Mouse (Mus musculus) midbrain, embryonic 11.5 days (tissue): ENCODE measurements at regions not wholly inside any gene's neighbourhood (a gene's known extent, or its start where the extent isn't known, plus 50 kb on each side); places are given as distances from the start of the nearest gene placed in this dataset.

Experiments
- ATAC-seq: fragments of 200-750 bp; cut with Nextera tagmentation; 2 replicates; pipeline ENCODE4 v1.8.0; 2017; ENCODE audit warnings: moderate TSS enrichment, moderate library complexity; ENCODE audit not compliant: low FRiP score
- DNase-seq: peaks from one replicate; pipeline ENCODE4 v3.0.0; 2015; ENCODE audit warnings: low spot score; ENCODE audit errors: missing footprints
- H3K27ac ChIP-seq: fragments of 300-500 bp; sonication (generic); 2 replicates; pipeline ENCODE4 v1.5.1; 2014; ENCODE audit warnings: low read depth, low read length
- H3K27me3 ChIP-seq: fragments of 300-500 bp; sonication (generic); 2 replicates; pipeline ENCODE4 v1.6.1; 2014; ENCODE audit warnings: mild to moderate bottlenecking, low read length, moderate library complexity, mixed read lengths; ENCODE audit not compliant: control insufficient read depth, insufficient read depth
- H3K36me3 ChIP-seq: fragments of 300-500 bp; sonication (generic); 2 replicates; pipeline ENCODE4 v1.6.1; 2014; ENCODE audit warnings: mild to moderate bottlenecking, low read length, moderate library complexity, mixed read lengths; ENCODE audit not compliant: control insufficient read depth, insufficient read depth
- H3K4me1 ChIP-seq: fragments of 300-500 bp; sonication (generic); 2 replicates; pipeline ENCODE4 v1.6.1; 2014; ENCODE audit warnings: low read length; ENCODE audit not compliant: control insufficient read depth, insufficient read depth
- H3K4me2 ChIP-seq: fragments of 300-500 bp; sonication (generic); 2 replicates; pipeline ENCODE4 v1.6.1; 2014; ENCODE audit warnings: mild to moderate bottlenecking, moderate library complexity
- H3K4me3 ChIP-seq: fragments of 300-500 bp; sonication (generic); 2 replicates; pipeline ENCODE4 v1.5.1; 2014; ENCODE audit warnings: low read depth, low read length
- H3K9ac ChIP-seq: fragments of 300-500 bp; sonication (generic); 2 replicates; pipeline ENCODE4 v1.6.1; 2014; ENCODE audit warnings: low read length
- H3K9me3 ChIP-seq: fragments of 300-500 bp; sonication (generic); 2 replicates; pipeline ENCODE4 v1.6.1; 2016; ENCODE audit warnings: low read length; ENCODE audit not compliant: control insufficient read depth
- WGBS: fragments of 180-500 bp; shearing (Covaris S2); extraction: QIAGEN DNeasy Blood & Tissue Kit; methylation state at CpG from one replicate; pipeline ENCODE4 v1.1.7; 2014; 5-methylcytosine and 5-hydroxymethylcytosine counted together

DNA sequence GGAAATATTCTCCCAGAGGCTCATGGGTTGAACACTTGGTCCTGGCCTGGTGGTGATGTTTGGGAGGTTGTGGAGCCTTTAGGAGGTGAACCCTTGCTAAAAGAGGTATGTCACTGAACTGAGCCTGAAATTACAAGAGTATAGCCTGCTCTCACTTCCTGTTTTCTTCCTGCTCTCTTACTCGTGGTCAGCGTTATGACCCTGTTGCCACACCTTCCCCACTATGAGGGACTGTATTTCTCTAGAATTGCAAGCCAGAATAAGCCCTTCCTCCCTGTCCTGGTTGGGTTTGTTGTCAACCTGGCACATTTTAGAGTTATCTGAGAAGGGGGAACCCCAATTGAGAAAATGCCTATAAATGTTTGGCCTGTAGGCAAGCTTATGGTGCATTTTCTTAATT, 674.1 kb downstream of the Epm2a start:
- DNase-seq (no peak), ATAC-seq (no peak)
- H3K27me3 ChIP-seq = no peaks in the 10 kb centered on the region
- no peaks in the 10 kb centered on the region for H3K9me3 ChIP-seq
- H3K9ac ChIP-seq = no peak overlapping the region
- no peaks in the 10 kb centered on the region for H3K36me3 ChIP-seq
- H3K4me1 ChIP-seq = no peaks in the 10 kb centered on the region
- H3K4me2 ChIP-seq = no peak overlapping the region
- H3K4me3 ChIP-seq = no peak overlapping the region
- 77% methylated on average over 2 of the region's 2 CpGs for WGBS
- no peak overlapping the region for H3K27ac ChIP-seq

DNA sequence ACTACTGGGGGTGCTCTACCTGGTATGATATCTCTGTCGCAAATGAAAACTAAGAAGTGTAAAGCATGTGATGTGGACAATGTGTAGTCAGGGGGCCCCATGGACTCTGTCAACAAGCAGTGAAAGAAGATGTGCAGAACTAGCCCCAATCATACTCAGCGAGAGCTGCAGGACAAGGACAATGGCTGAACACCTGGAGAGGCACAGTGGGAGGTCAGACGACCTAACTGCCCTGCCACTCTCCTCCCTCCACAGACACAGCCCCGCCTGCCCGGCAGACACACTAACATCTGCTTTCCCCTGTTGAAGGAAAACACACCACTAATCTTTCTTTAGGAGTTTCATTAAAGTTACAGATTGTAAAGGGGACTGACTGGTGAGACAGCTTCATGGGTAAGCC, 675.1 kb downstream of the Epm2a start:
- 24% methylated on average over 5 of the region's 5 CpGs for WGBS
- Histone ChIP-seq H3K27ac (no peak overlapping the region), H3K9me3 (no peaks in the 10 kb centered on the region), H3K4me1 (no peaks in the 10 kb centered on the region), H3K9ac (no peak overlapping the region), H3K36me3 (no peaks in the 10 kb centered on the region), H3K4me2 (no peak overlapping the region), H3K4me3 (no peak overlapping the region), H3K27me3 (no peaks in the 10 kb centered on the region)
- no peak for DNase-seq
- ATAC-seq = no peak

DNA sequence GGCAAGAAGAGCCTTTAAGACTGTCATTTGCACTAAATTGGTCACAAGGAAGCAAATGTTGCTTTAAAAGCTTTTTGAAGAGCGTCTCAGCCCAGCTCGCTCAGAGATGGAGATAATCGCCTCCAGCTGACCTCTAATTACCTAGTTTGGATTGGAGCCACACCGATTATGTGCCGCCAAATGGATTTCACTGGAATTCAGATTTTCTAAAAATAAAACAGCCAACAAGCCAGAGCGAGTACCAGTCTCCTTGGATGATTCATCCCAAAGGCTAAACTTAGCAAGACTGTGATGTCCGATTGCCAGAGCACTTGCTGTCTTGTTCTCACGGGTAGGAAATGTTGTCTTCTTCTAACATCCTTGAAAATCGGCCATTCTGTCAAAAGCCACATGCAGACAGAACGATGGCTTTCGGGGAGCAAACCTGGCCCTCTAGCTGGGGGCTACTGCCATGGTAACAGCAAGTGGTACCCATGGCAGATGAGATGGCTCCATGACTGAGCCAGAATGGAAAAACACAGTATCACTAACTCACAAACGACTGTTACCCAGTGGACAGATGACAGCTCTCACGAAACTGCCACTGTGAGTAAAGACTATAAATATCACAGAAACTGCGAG, 676.1 kb downstream of the Epm2a start:
- H3K4me2 ChIP-seq = no peak overlapping the region
- H3K4me1 ChIP-seq = no peaks in the 10 kb centered on the region
- 79% methylated on average over 14 of the region's 14 CpGs for WGBS
- no peak overlapping the region for H3K4me3 ChIP-seq
- no peak for DNase-seq
- H3K27me3 ChIP-seq = no peaks in the 10 kb centered on the region
- no peak for ATAC-seq
- no peaks in the 10 kb centered on the region for H3K9me3 ChIP-seq
- H3K27ac ChIP-seq = no peak overlapping the region
- H3K9ac ChIP-seq = no peak overlapping the region
- H3K36me3 ChIP-seq = no peaks in the 10 kb centered on the region

DNA sequence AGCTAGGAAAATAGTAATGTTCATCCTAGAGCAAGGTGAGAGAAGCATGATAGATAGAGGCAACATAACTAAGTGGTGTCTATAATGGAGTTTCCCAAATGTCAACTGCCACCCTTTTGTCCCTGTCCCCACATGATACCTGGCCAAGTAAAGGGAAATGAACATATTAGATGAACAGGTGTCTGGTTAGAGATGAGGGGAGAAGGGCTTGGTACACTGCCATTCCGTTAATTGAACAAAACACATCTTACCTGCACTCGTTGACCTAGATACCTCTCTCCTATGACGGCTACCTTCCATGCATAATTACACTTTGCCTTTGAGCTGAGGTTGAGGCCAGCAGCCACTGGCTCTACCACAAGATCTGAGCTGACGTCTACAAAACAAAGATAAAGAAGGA, 677.4 kb downstream of the Epm2a start:
- no peaks in the 10 kb centered on the region for H3K9me3 ChIP-seq
- no peaks in the 10 kb centered on the region for H3K4me1 ChIP-seq
- no peak overlapping the region for H3K4me2 ChIP-seq
- no peak overlapping the region for H3K27ac ChIP-seq
- H3K27me3 ChIP-seq = no peaks in the 10 kb centered on the region
- 89% methylated on average over 4 of the region's 4 CpGs for WGBS
- H3K36me3 ChIP-seq = no peaks in the 10 kb centered on the region
- DNase-seq = no peak
- ATAC-seq = no peak
- no peak overlapping the region for H3K4me3 ChIP-seq
- no peak overlapping the region for H3K9ac ChIP-seq

DNA sequence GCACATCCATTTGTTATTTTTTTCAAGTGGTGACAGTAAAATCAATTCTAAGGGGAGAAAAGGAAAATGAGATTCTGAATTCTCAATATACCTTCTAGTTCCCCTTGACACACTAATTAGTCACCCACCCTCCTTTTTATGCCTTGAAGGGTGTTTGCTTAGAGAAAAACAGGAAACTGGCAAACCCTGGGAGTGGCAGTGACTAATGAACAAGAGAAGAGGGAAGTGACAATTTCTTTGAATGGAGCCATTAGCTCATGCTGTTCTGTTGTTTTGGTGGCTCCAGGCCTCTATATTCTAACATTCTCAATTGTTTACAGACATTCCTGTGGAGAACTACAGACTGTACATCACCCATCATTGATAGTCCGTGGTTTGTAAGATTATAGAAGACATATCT, 692.0 kb downstream of the Epm2a start:
- DNase-seq (no peak), ATAC-seq (no peak)
- Histone ChIP-seq H3K27ac (no peak overlapping the region), H3K4me1 (no peaks in the 10 kb centered on the region), H3K4me3 (no peak overlapping the region), H3K27me3 (no peaks in the 10 kb centered on the region), H3K4me2 (no peak overlapping the region), H3K9ac (no peak overlapping the region), H3K36me3 (no peaks in the 10 kb centered on the region), H3K9me3 (no peaks in the 10 kb centered on the region)
- WGBS = 71% methylated on average over 1 of the region's 1 CpGs

DNA sequence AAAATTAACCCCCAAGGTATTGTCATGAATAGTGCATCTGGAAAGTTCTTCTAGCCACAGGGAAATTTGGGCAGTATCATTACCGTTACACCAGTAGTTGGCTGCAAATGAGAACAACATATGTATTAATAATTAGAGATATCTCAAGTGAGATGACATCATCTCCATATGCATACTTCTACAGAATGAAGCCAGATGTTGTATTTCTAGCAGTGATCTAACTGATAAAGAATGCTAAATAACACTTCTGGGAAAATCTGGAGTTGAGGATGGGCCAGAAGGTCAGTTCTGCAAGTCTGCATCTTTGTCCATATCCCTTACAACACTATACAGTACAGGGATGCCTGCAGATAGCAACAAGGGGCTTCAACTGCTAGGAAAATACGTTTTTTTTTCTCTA, 702.7 kb downstream of the Epm2a start:
- Histone ChIP-seq H3K27ac (no peak overlapping the region), H3K4me2 (no peak overlapping the region), H3K9me3 (no peaks in the 10 kb centered on the region), H3K9ac (no peak overlapping the region), H3K36me3 (no peaks in the 10 kb centered on the region), H3K4me3 (no peak overlapping the region), H3K4me1 (no peaks in the 10 kb centered on the region), H3K27me3 (no peaks in the 10 kb centered on the region)
- WGBS = 67% methylated on average over 2 of the region's 2 CpGs
- no peak for ATAC-seq
- DNase-seq = no peak

DNA sequence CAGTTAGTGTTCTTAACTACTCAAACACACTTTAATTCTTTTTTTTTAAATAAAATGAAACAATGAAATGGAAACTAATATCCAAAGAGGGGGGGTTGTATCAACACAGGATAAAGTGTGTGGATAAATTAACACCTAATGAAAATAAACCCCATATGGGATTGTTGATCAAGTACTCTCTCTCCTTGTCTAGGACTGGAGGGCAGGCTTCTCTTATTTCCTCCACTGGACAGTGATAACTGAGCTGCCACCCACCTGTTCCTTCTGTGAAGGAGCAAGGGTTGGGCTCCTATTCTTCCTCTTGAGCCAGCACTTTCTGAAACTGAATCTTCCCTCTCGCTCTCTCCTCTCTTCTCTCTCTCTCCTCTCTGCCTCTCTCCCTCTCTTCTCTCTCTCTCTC, 716.5 kb downstream of the Epm2a start:
- no peak overlapping the region for H3K4me3 ChIP-seq
- H3K9ac ChIP-seq = no peak overlapping the region
- no peaks in the 10 kb centered on the region for H3K27me3 ChIP-seq
- ATAC-seq (no peak), DNase-seq (no peak)
- H3K36me3 ChIP-seq = no peaks in the 10 kb centered on the region
- H3K27ac ChIP-seq = no peak overlapping the region
- no peaks in the 10 kb centered on the region for H3K4me1 ChIP-seq
- 95% methylated on average over 1 of the region's 1 CpGs for WGBS
- no peak overlapping the region for H3K4me2 ChIP-seq
- H3K9me3 ChIP-seq = no peaks in the 10 kb centered on the region

DNA sequence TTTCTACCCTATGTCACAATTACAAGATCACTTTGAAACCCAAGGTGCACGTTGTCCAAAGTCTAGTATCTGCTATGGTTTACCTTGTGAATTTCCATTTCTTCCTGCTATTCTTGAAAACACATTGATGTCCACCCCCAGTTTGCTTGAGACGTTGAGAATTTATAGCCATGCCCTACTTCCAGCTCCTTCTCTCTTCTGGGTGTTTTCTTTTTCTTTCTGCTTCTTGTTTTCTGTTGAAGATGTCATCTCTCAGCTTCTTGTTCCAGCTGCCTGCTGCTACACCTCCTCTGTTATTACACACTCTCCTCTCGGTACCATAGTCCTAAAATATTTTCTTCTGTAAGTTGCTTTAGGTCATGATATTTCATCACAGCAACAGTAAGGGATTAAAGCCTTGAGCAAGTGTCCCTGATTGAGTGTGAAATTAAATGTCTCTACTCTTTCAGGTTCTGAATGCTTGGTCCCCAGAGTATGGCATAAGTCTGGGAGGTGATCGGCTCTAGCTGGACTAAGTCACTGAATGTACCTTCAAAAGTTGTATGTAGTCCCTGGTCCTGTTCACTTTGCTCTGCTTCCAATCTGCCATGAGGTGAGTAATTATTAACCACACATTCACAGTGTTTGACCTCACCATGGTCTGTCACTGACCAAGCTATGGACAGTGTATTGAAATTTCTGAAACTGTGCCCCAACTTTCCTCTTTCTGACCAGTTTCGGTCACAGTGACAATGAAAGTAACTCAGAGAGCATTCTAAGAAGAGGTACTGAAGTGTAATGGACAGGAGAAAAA, 718.1 kb downstream of the Epm2a start:
- 91% methylated on average over 5 of the region's 5 CpGs for WGBS
- Histone ChIP-seq H3K4me2 (no peak overlapping the region), H3K36me3 (no peaks in the 10 kb centered on the region), H3K9ac (no peak overlapping the region), H3K4me3 (no peak overlapping the region), H3K4me1 (no peaks in the 10 kb centered on the region), H3K27me3 (no peaks in the 10 kb centered on the region), H3K27ac (no peak overlapping the region), H3K9me3 (no peaks in the 10 kb centered on the region)
- no peak for ATAC-seq
- no peak for DNase-seq

DNA sequence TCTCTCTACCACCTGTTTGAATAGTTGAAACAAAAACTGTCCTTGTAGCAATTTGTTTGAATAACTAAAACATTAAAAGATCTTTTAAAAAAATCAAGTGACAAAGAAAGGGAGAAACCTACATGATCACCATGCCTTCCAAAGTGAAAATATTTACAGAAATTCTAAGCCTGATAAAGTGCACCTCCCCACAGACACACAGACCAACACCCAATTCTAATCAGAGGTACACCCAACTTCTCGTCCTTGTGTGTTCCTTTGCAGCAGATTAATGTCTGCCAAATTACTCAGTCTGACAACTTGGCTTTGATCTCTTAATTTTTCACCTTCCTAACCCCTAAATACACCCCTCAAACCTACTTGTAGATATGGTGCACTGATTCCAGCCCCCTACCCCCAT, 719.1 kb downstream of the Epm2a start:
- DNase-seq = no peak
- no peaks in the 10 kb centered on the region for H3K4me1 ChIP-seq
- no peak overlapping the region for H3K4me3 ChIP-seq
- H3K27ac ChIP-seq = no peak overlapping the region
- H3K4me2 ChIP-seq = no peak overlapping the region
- no peaks in the 10 kb centered on the region for H3K36me3 ChIP-seq
- no peaks in the 10 kb centered on the region for H3K9me3 ChIP-seq
- H3K9ac ChIP-seq = no peak overlapping the region
- no peaks in the 10 kb centered on the region for H3K27me3 ChIP-seq
- WGBS = 65% methylated on average over 1 of the region's 1 CpGs
- no peak for ATAC-seq
